Comparison of ENCODE assay signal across 10 mouse cellular contexts in genomic region chr11:11849513-11850311, GRCm38 (mm10). TPM values are rescaled to one million over a fixed set of nuclear protein-coding genes. Genes with fewer than 3 reads are reported as not detected.
DNase-seq lines count a peak whose midpoint lies in the region; ATAC-seq lines count a peak whose summit lies in the region.
"Had no signal": no experiment of that assay in that cellular context is flagged by ENCODE, and none has a peak within 500 bp of the region (broad histone marks: within the 10 kb centered on the region; RNA-seq: fewer than 3 reads in every experiment).

No protein-coding gene starts in this region.

- ATAC-seq in heart, embryonic 16.5 days (replicated peaks; ENCODE audit: extremely low read depth, insufficient read depth, low FRiP score), result no peak
- ATAC-seq in intestine, embryonic 16.5 days, result no peak

- H3K4me2 ChIP-seq in heart, embryonic 16.5 days (ENCODE audit: low read depth, low read length), result no peak overlapping the region
- H3K4me2 ChIP-seq in intestine, embryonic 16.5 days (ENCODE audit: low read depth, low read length), result no peak overlapping the region
- H3K4me2 ChIP-seq: liver, embryonic 13.5 days had no signal

- no peaks in the 10 kb centered on the region for H3K27me3 ChIP-seq in heart, embryonic 16.5 days (ENCODE audit: control insufficient read depth, insufficient read depth, low read length)
- H3K27me3 ChIP-seq in intestine, embryonic 16.5 days (replicated peaks; ENCODE audit: control insufficient read depth, insufficient read depth, low read length), result no peaks in the 10 kb centered on the region

- intact Hi-C loops in heart, postnatal 36 days (cut with DNase I), result no loop called here

- H3K4me1 ChIP-seq in heart, embryonic 16.5 days (ENCODE audit: control insufficient read depth, insufficient read depth, low read length), result peaks cover 17% of the 10 kb centered on the region
- peaks cover 22% of the 10 kb centered on the region for H3K4me1 ChIP-seq in intestine, embryonic 16.5 days (ENCODE audit: control insufficient read depth, insufficient read depth, low read length)

- 56% methylated on average over 13 of the region's 13 CpGs for WGBS in heart, embryonic 16.5 days
- 52% methylated on average over 13 of the region's 13 CpGs for WGBS in intestine, embryonic 16.5 days

- no peaks in the 10 kb centered on the region for H3K9me3 ChIP-seq in heart, embryonic 16.5 days (replicated peaks; ENCODE audit: control insufficient read depth, low read length)
- no peaks in the 10 kb centered on the region for H3K9me3 ChIP-seq in intestine, embryonic 16.5 days (ENCODE audit: control insufficient read depth, low read length)
- H3K9me3 ChIP-seq: liver, embryonic 13.5 days had no signal

- no peak overlapping the region for H3K4me3 ChIP-seq in heart, embryonic 16.5 days (ENCODE audit: low read length)
- no peak overlapping the region for H3K4me3 ChIP-seq in intestine, embryonic 16.5 days (ENCODE audit: low read length)
- H3K4me3 ChIP-seq: liver, embryonic 13.5 days had no signal

- H3K27ac ChIP-seq in heart, embryonic 16.5 days (ENCODE audit: low read length), result peak overlapping the region; percentile 49
- peak overlapping the region; percentile 50 for H3K27ac ChIP-seq in intestine, embryonic 16.5 days (ENCODE audit: low read length)

- DNase-seq in heart, postnatal 36 days, result no peak
- DNase-seq in 3T3-L1 (ENCODE audit: low read depth, low spot score) (peak; percentile 81), MN1 (ENCODE audit: low spot score) (peak; percentile 32)
- DNase-seq in left cerebral cortex, adult 11 months (ENCODE audit: low spot score), result no peak
- DNase-seq in embryo, embryonic 10.5 days (ENCODE audit: low spot score), result no peak
- no peak for DNase-seq in cerebellum, adult 11-12 months
- DNase-seq: embryo, embryonic 11 days; liver, embryonic 13.5 days had no signal

- H3K9ac ChIP-seq in heart, embryonic 16.5 days (ENCODE audit: low read length), result no peak overlapping the region
- H3K9ac ChIP-seq in intestine, embryonic 16.5 days (ENCODE audit: low read depth, low read length), result no peak overlapping the region
- H3K9ac ChIP-seq: liver, embryonic 13.5 days had no signal

- no peaks in the 10 kb centered on the region for H3K36me3 ChIP-seq in heart, embryonic 16.5 days (ENCODE audit: control insufficient read depth, insufficient read depth)
- H3K36me3 ChIP-seq in intestine, embryonic 16.5 days (ENCODE audit: control insufficient read depth, insufficient read depth, low read length), result no peaks in the 10 kb centered on the region
- H3K36me3 ChIP-seq: liver, embryonic 13.5 days had no signal

RNA-seq across cellular contexts. Expression of gene Fignl1, which starts 41.0 kb away (rescaled TPM):
- polyA plus RNA-seq in heart, embryonic 16.5 days (2015; fragmentation: Nextera tagmentation; extraction: Ambion mirVana), result 46.3 and 56.0 TPM in 2 replicates
- total RNA-seq in heart, postnatal 36 days (2021), result 1 to 10 TPM in 1 of 2 experiments, under 1 TPM in 1; 0.81 to 1.8 TPM
- 38.1 and 40.4 TPM in 2 replicates for polyA plus RNA-seq in intestine, embryonic 16.5 days (2015; fragmentation: Nextera tagmentation; extraction: Ambion mirVana)

RNA-seq across cellular contexts. Expression of gene Ddc, which starts 48.2 kb away (rescaled TPM):
- 112 TPM in 2 replicates for polyA plus RNA-seq in heart, embryonic 16.5 days (2015; fragmentation: Nextera tagmentation; extraction: Ambion mirVana)
- 1 to 10 TPM; 2.1 to 2.4 TPM for total RNA-seq in heart, postnatal 36 days (2021)
- polyA plus RNA-seq in intestine, embryonic 16.5 days (2015; fragmentation: Nextera tagmentation; extraction: Ambion mirVana), result 44.0 and 44.7 TPM in 2 replicates

Comparison
In these comparisons a context has a peak if more than half of its experiments do, and no peak if none do; other contexts are left out.
1. DNase-seq: peak in 3T3-L1 (single experiment) and MN1 (single experiment); none in heart, postnatal 36 days (0 of 2), left cerebral cortex, adult 11 months (single experiment), embryo, embryonic 10.5 days (single experiment) and cerebellum, adult 11-12 months (single experiment).